Mouse (Mus musculus) brain, embryonic 14.5 days (tissue): ENCODE results near the gene Bcl11a.

Source experiments
- CTCF ChIP-seq: fragments of 200-500 bp; IDR thresholded peaks from 2 replicates; pipeline ENCODE4 v1.5.1; 2012; ENCODE audit warnings: inconsistent platforms, mild to moderate bottlenecking, moderate library complexity, borderline replicate concordance; ENCODE audit not compliant: insufficient read depth, insufficient read length; ENCODE audit errors: extremely low read depth
- POLR2A ChIP-seq: fragments of 200-500 bp; IDR thresholded peaks from 2 replicates; pipeline ENCODE4 v1.6.1; 2012; ENCODE audit warnings: mild to moderate bottlenecking, inconsistent platforms, borderline replicate concordance; ENCODE audit not compliant: poor library complexity, insufficient read depth, insufficient read length, severe bottlenecking; ENCODE audit errors: extremely low read depth

- no peak for TF ChIP-seq CTCF
- TF ChIP-seq POLR2A: no peak
Measured at GRCm38 (mm10) chr11:24190411-24190810, 112.6 kb downstream of the Bcl11a start.
